Mouse (Mus musculus) limb, embryonic 10.5 days (tissue): ENCODE measurements around the gene Kif27. TPM values are rescaled to one million over a fixed set of nuclear protein-coding genes. Genes with fewer than 3 reads are reported as not detected.

Experiments
- DNase-seq: peaks from one replicate; pipeline ENCODE4 v3.0.0-alpha.2; 2017; ENCODE audit warnings: low spot score
- H3K27ac ChIP-seq: fragments of 300-500 bp; sonication (generic); 2 replicates; pipeline ENCODE4 v1.5.1; 2016; ENCODE audit warnings: mild to moderate bottlenecking
- H3K27me3 ChIP-seq: fragments of 300-500 bp; sonication (generic); 2 replicates; pipeline ENCODE4 v1.6.1; 2016; ENCODE audit warnings: low read depth, mild to moderate bottlenecking; ENCODE audit not compliant: poor library complexity, severe bottlenecking
- H3K36me3 ChIP-seq: fragments of 300-500 bp; sonication (generic); 2 replicates; pipeline ENCODE4 v1.6.1; 2016; ENCODE audit warnings: mild to moderate bottlenecking, moderate library complexity
- H3K4me1 ChIP-seq: fragments of 300-500 bp; sonication (generic); 2 replicates; pipeline ENCODE4 v1.6.1; 2016
- H3K4me3 ChIP-seq: fragments of 300-500 bp; sonication (generic); 2 replicates; pipeline ENCODE4 v1.5.1; 2016; ENCODE audit warnings: mild to moderate bottlenecking, moderate library complexity
- H3K9me3 ChIP-seq: fragments of 300-500 bp; sonication (generic); replicated peaks from 2 replicates; pipeline ENCODE4 v1.6.1; 2016; ENCODE audit warnings: mild to moderate bottlenecking
- WGBS: fragments of 180-500 bp; shearing (Covaris S2); methylation state at CpG from one replicate; pipeline ENCODE4 v1.1.7; 2016; 5-methylcytosine and 5-hydroxymethylcytosine counted together
- polyA plus RNA-seq: library from polyadenylated mRNA; unstranded; fragments of >200 nt; fragmentation: Nextera tagmentation; extraction: Ambion mirVana; gene quantifications from 2 replicates; pipeline ENCODE4 v1.2.1, GENCODE M21; 2016

Gene Kif27
- polyA plus RNA-seq, 1 experiment from 2014 or later: 0.78 TPM

DNA sequence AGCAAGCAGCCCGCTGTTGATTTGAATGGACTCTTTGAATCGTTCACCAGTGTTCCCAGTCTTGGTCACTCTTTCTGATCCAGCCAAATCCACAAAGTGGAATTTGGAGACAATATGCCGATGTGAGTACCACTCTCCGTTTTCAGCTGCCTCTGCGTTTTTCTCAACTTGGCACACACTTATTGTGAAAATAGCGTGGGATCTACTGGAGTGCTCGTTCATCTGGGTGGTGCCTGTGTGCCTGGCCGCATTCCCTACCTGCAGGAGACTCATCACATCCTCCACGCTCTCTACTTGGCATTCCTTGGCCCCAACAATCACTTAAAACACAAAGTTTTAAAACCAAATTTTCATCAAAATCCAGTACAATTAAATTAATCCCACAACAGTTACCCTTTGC is 14.4 kb downstream of the Kif27 start:
- Histone ChIP-seq H3K4me3 (no peak overlapping the region), H3K4me1 (no peaks in the 10 kb centered on the region), H3K9me3 (no peaks in the 10 kb centered on the region), H3K27me3 (no peaks in the 10 kb centered on the region), H3K36me3 (no peaks in the 10 kb centered on the region), H3K27ac (no peak overlapping the region)
- 88% methylated on average over 9 of the region's 9 CpGs for WGBS
- no peak for DNase-seq

DNA sequence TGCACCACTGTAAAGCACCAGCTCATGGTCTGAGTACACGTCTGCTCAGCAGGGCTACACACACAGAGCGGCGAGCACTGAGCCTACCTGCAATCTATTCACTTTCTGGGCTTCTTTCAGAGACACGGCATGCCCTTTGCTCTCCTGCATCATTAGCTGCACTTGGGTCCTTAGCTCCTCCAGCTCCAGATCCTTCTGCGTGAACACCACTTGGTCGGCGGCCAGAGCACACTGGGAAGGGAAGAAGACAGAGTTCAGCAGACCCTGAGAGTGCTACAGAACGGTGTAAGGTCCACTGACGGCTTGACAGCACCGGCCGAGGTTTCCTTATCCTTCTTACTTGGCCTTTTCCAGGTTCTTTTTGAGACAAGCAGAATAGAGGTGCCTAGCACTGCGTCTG is 21.5 kb downstream of the Kif27 start:
- no peaks in the 10 kb centered on the region for H3K27me3 ChIP-seq
- WGBS: 82% methylated on average over 12 of the region's 12 CpGs
- no peak overlapping the region for H3K27ac ChIP-seq
- no peaks in the 10 kb centered on the region for H3K36me3 ChIP-seq
- H3K9me3 ChIP-seq: no peaks in the 10 kb centered on the region
- no peaks in the 10 kb centered on the region for H3K4me1 ChIP-seq
- H3K4me3 ChIP-seq: no peak overlapping the region
- no peak for DNase-seq

DNA sequence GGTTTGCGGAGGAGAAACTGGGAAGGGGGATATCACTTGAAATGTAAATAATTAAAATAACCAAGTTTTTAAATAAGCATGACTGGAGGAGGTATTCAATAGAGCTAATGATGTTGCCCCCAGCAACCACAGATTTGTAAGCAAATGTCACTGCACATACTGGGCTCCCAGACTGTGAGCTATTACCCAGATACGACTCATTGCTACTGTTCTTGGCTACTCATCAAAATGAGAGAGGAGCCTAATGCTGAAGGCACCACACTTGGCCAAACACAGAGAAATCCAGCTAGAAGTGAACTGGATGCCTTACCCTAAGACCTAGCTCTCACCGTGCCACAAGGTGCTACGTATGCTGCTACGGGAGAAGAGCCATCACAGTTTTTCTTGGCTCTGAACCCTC is 24.8 kb downstream of the Kif27 start:
- no peaks in the 10 kb centered on the region for H3K9me3 ChIP-seq
- DNase-seq: no peak
- no peak overlapping the region for H3K27ac ChIP-seq
- no peaks in the 10 kb centered on the region for H3K36me3 ChIP-seq
- 94% methylated on average over 5 of the region's 5 CpGs for WGBS
- no peak overlapping the region for H3K4me3 ChIP-seq
- no peaks in the 10 kb centered on the region for H3K27me3 ChIP-seq
- no peaks in the 10 kb centered on the region for H3K4me1 ChIP-seq

DNA sequence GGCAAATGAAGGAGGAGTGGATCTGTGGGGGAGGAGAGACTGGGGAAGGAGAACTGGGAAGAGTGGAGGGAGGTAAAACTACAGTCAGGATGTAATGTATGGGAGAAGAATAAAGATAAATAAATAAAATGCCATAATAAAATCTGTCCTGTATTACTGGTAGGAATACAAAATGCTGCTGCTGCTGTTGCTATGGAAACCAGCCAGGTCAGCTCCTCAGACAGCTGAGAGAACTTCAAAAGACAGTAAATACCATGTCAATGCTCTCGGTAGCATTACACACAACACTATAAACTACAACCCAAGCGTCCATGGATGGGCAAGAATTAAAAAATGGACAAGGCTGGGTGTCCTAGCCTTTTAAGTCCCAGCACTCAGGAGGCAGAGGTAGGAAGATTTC is 41.2 kb downstream of the Kif27 start:
- Histone ChIP-seq H3K9me3 (no peaks in the 10 kb centered on the region), H3K27me3 (no peaks in the 10 kb centered on the region), H3K36me3 (no peaks in the 10 kb centered on the region), H3K27ac (no peak overlapping the region), H3K4me3 (no peak overlapping the region), H3K4me1 (no peaks in the 10 kb centered on the region)
- DNase-seq: no peak
- 74% methylated on average over 2 of the region's 2 CpGs for WGBS

DNA sequence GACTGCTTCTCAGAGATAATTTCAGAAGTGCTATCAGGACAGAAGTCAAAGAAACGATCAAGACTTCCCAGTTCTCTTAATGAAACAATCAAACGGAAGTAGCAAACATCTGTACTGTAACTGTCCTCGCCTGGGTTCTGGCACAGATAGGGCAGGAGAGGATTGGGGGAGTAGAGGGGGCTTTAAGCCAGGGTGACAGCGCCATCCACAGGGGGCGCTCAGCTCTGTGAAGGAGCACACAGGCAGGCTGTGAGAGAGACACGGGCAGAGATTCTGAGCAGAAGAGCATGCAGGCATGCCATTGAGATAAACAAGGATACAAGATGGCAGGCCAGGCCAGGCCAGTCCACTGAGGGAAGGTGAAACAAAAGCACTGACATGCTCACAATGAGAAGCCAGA is 43.9 kb downstream of the Kif27 start:
- Histone ChIP-seq H3K36me3 (no peaks in the 10 kb centered on the region), H3K4me1 (no peaks in the 10 kb centered on the region), H3K27ac (no peak overlapping the region), H3K9me3 (no peaks in the 10 kb centered on the region), H3K4me3 (no peak overlapping the region), H3K27me3 (no peaks in the 10 kb centered on the region)
- no peak for DNase-seq
- 66% methylated on average over 6 of the region's 6 CpGs for WGBS

DNA sequence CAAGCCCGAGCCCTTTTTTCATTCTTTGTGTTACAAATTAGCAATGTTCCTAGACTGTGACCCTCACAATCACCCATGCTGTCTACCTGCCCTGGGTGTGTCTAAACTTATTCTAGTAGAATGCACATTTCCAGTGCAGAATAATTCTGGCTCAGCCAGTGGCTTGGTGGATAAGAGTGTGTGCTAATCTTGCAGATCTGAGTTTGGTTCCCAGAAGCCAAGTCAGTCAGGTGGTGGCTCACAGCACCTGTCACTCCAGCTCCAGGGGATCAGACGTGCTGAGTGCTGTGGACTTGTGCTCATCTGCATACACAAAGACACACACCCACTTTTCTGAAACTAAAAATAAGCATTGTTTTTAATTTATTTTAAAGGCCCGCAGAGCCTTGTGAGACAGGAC is 45.2 kb downstream of the Kif27 start:
- Histone ChIP-seq H3K4me1 (no peaks in the 10 kb centered on the region), H3K4me3 (no peak overlapping the region), H3K9me3 (no peaks in the 10 kb centered on the region), H3K36me3 (no peaks in the 10 kb centered on the region), H3K27ac (no peak overlapping the region), H3K27me3 (no peaks in the 10 kb centered on the region)
- 80% methylated on average over 3 of the region's 3 CpGs for WGBS
- no peak for DNase-seq

DNA sequence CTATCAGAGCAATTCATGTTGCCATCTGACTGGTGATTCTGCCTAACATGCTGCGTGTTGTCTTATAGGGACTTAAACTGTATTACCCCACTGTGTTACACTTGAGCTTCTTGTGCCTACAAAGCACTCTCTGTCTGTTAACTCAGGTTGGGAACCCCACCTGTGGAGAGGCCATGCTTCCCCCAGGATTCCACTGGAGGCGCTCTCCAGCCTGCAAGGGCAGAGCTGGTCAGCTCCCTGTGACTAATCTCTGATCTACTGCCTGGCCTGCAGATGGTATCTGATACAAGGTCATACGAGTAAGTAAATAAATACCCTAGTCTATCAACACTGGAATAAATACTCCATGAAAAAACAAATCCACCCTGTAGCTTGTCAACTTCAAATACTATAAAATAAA is 47.6 kb downstream of the Kif27 start:
- 58% methylated on average over 3 of the region's 3 CpGs for WGBS
- no peak for DNase-seq
- Histone ChIP-seq H3K9me3 (no peaks in the 10 kb centered on the region), H3K4me3 (no peak overlapping the region), H3K36me3 (no peaks in the 10 kb centered on the region), H3K4me1 (no peaks in the 10 kb centered on the region), H3K27me3 (no peaks in the 10 kb centered on the region), H3K27ac (no peak overlapping the region)

DNA sequence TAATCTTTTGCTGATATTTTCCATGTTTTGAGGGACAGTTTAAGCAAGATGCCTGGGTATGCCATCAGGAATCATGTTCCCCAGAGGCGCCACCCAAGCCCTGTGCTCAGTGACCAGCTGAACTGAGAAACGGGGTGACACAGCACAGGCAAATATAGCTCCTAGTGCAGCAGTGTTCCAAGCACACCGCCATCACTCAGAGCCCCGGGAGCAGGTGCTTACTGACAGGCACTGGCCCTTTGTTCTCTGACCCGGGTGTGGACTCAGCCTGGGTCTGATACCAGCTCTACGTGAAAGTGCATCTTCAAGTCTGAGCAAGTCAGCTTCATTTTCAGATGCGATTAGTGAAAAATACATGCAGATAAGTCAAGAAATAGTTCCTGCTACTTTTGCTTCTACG is 49.4 kb downstream of the Kif27 start:
- H3K4me3 ChIP-seq: no peak overlapping the region
- H3K27ac ChIP-seq: no peak overlapping the region
- H3K36me3 ChIP-seq: no peaks in the 10 kb centered on the region
- WGBS: 79% methylated on average over 8 of the region's 8 CpGs
- no peak for DNase-seq
- H3K4me1 ChIP-seq: peaks cover 4% of the 10 kb centered on the region
- no peaks in the 10 kb centered on the region for H3K27me3 ChIP-seq
- no peaks in the 10 kb centered on the region for H3K9me3 ChIP-seq

DNA sequence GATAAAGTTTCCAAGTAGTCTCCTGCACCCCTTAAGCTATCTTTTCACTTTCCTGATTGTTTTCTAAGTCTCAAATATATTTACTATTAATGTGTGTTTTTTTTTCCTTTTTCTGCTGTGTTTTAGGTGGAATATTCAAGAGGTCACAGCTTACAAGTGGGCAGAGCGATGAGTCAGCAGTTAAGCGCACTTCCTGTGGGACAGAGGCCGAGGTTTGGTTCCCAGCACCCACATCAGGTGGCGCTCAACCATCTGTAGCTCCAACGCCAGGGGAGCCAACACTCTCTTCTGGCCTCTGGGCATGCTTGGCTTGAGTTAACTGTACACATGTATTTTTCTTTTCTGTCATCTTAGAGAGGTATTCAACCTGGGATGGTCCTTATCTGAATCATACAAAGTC is 51.5 kb downstream of the Kif27 start:
- Histone ChIP-seq H3K4me3 (no peak overlapping the region), H3K36me3 (no peaks in the 10 kb centered on the region), H3K27me3 (no peaks in the 10 kb centered on the region), H3K9me3 (no peaks in the 10 kb centered on the region), H3K4me1 (peaks cover 4% of the 10 kb centered on the region), H3K27ac (no peak overlapping the region)
- 94% methylated on average over 5 of the region's 5 CpGs for WGBS
- no peak for DNase-seq

DNA sequence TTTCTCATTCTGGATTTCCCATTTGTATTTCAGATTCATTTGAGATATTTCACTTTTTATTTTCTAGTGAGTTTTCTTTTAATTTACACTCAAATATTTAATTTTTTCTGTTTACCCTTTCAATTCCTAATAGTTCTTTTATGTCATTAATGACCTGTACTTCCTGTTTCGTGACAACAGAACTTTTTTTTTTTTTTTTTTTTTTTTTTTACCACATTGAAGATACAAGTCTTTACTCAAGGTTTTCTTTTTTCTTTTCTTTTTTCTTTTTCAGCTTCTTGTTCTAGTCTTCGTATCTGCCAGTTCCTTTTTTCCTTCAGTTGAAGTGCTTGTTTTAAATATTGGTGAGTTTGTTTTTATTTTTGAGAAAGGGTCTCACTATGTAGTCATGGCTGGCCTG is 53.7 kb downstream of the Kif27 start:
- H3K4me1 ChIP-seq: peaks cover 9% of the 10 kb centered on the region
- DNase-seq: no peak
- no peaks in the 10 kb centered on the region for H3K27me3 ChIP-seq
- no peaks in the 10 kb centered on the region for H3K36me3 ChIP-seq
- 94% methylated on average over 2 of the region's 2 CpGs for WGBS
- H3K9me3 ChIP-seq: no peaks in the 10 kb centered on the region
- no peak overlapping the region for H3K27ac ChIP-seq
- H3K4me3 ChIP-seq: no peak overlapping the region

DNA sequence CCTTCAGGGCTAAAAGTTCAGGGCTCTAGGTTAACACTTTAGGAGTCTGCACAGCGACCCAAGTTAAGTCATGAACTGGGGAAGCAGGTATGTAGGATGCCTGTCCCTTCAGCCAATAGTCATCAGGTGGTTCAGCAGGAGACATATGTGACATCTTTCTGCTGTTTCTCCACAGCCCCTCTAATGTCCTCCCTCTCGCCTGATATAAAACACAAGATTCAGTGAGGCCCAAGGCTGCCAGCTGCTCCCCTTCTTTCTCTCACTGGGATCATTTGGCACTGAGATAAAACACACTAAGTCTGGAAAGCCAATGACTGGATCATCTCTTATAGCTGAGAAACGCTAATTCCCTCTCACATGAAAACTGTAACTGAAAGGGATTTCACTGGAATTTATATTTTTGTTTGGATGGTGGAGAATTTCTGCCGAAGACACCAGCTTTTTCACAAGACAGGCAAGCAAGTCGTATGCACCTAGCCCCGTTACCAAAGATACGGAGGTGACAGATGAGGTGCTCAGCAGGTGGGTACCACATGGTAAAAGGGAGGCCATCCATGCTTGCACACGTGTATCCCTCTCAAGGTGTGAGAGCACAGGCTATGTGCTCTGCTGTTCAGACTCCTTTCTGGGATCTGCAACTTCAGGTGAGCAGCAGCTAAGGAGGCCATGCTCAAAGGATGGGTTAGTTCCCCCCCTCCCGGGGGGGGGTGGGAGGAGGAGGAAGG is 56.3 kb downstream of the Kif27 start:
- H3K9me3 ChIP-seq: no peaks in the 10 kb centered on the region
- 79% methylated on average over 9 of the region's 9 CpGs for WGBS
- DNase-seq: no peak
- peaks cover 12% of the 10 kb centered on the region for H3K4me1 ChIP-seq
- H3K4me3 ChIP-seq: no peak overlapping the region
- no peak overlapping the region for H3K27ac ChIP-seq
- no peaks in the 10 kb centered on the region for H3K36me3 ChIP-seq
- H3K27me3 ChIP-seq: no peaks in the 10 kb centered on the region

DNA sequence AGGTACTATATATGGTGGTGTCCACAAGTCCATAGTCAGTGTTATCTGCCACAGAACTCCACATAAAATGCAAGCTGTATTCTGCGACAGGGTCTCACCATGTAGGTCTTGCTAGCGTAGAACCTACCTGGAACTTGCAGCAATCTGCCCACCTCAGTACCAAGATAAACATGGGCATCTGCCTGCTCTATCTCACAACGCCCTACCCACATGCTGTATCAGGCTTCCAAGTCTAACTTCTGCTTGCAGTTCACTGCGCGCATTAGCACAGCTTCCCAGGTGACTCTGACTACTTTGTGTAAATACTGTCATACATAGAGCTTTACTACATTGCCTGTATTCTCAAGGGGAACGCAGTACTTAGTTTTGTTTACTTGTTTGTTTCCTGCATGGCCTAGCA is 57.0 kb downstream of the Kif27 start:
- peaks cover 12% of the 10 kb centered on the region for H3K4me1 ChIP-seq
- H3K36me3 ChIP-seq: no peaks in the 10 kb centered on the region
- no peak for DNase-seq
- H3K27ac ChIP-seq: no peak overlapping the region
- H3K27me3 ChIP-seq: no peaks in the 10 kb centered on the region
- no peaks in the 10 kb centered on the region for H3K9me3 ChIP-seq
- no peak overlapping the region for H3K4me3 ChIP-seq
- 95% methylated on average over 6 of the region's 6 CpGs for WGBS

DNA sequence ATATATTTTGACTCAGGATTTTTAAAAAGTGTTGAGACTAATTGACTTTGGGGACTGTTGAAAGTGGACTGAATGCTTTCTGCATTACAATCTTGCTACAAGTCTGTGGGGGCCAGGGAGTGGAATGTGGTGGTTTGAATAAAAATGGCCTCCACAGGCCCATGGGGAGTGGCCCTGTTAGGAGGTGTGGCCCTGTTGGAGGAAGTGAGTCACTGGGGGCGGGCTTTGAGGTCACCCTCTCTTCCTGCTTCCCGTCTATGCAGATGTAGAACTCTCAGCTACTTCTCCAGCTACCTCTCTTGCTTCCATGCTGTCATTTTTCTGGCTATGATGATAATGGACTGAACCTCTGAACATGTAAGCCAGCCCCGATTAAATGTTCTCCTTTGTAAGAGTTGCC is 60.2 kb downstream of the Kif27 start:
- WGBS: 95% methylated on average over 3 of the region's 3 CpGs
- no peak for DNase-seq

DNA sequence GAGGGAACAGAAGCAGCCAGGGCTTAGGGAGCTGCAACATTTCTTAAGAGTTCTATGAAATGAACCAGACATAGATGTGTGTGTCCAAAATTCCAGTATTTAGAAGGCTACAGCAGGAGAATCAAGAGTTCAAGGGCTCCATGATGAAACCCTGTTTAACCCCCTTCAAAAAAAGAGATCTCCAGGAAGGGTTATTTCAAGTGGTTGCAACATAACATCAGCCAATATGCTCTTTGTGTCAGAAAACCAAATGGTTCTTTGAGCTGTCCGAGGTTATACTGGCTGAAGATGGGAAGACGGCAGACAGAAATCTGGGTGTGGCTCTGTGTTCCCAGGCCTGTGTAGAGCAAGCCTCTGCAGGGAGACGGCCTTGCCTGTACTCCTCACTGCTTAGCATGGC is 63.3 kb downstream of the Kif27 start:
- Histone ChIP-seq H3K9me3 (no peaks in the 10 kb centered on the region), H3K4me1 (peaks cover 10% of the 10 kb centered on the region), H3K27ac (no peak overlapping the region), H3K4me3 (no peak overlapping the region), H3K27me3 (no peaks in the 10 kb centered on the region), H3K36me3 (no peaks in the 10 kb centered on the region)
- 88% methylated on average over 3 of the region's 3 CpGs for WGBS
- no peak for DNase-seq

More for the DNA sequence above, 60.2 kb downstream of the Kif27 start:
- Histone ChIP-seq H3K27me3 (no peaks in the 10 kb centered on the region), H3K4me3 (no peak overlapping the region), H3K27ac (no peak overlapping the region), H3K36me3 (no peaks in the 10 kb centered on the region), H3K4me1 (peaks cover 8% of the 10 kb centered on the region; the same call in 1 of the 2 replicates), H3K9me3 (no peaks in the 10 kb centered on the region)
